Comparison of ENCODE assay signal across 12 mouse cellular contexts in genomic region chr4:88805761-88806160, GRCm38 (mm10). TPM values are rescaled to one million over a fixed set of nuclear protein-coding genes. Genes with fewer than 3 reads are reported as not detected.
DNase-seq lines count a peak whose midpoint lies in the region; ATAC-seq and TF ChIP-seq lines count a peak whose summit lies in the region.
"Not testable (repeated sequence)": the region's sequence is repeated elsewhere in the genome, so short reads cannot be mapped to it uniquely, and the experiment has no call there.
"Had no signal": no experiment of that assay in that cellular context is flagged by ENCODE, and none has a peak within 500 bp of the region (broad histone marks: within the 10 kb centered on the region; RNA-seq: fewer than 3 reads in every experiment).

No protein-coding gene starts in this region.

- H3K9ac ChIP-seq in forebrain, embryonic 15.5 days (replicated peaks); heart, embryonic 12.5 days; hindbrain, embryonic 16.5 days (ENCODE audit: low read depth, low read length); midbrain, postnatal 0 days (replicated peaks; ENCODE audit: low read length, poor library complexity, severe bottlenecking): not testable (repeated sequence)

- peak overlapping the region; percentile 30 for H3K4me3 ChIP-seq in forebrain, embryonic 15.5 days
- H3K4me3 ChIP-seq in heart, embryonic 12.5 days; hindbrain, embryonic 16.5 days (ENCODE audit: low read length); midbrain, postnatal 0 days (ENCODE audit: low read depth, low read length): not testable (repeated sequence)

- peak overlapping the region; percentile 42 for H3K4me2 ChIP-seq in forebrain, embryonic 15.5 days (replicated peaks)
- peak overlapping the region; percentile 44 for H3K4me2 ChIP-seq in heart, embryonic 12.5 days
- peak overlapping the region; percentile 43 for H3K4me2 ChIP-seq in hindbrain, embryonic 16.5 days (ENCODE audit: low read length)
- H3K4me2 ChIP-seq in midbrain, postnatal 0 days (ENCODE audit: low read depth, low read length, poor library complexity, severe bottlenecking), result peak overlapping the region; percentile 35

- not testable (repeated sequence) for H3K27ac ChIP-seq in forebrain, embryonic 15.5 days (replicated peaks); heart, embryonic 12.5 days (ENCODE audit: poor library complexity, severe bottlenecking); hindbrain, embryonic 16.5 days (ENCODE audit: low read depth, low read length); midbrain, postnatal 0 days (ENCODE audit: low read depth, low read length)

- ATAC-seq in forebrain, embryonic 15.5 days (replicated peaks); heart, embryonic 12.5 days (ENCODE audit: insufficient number of reproducible peaks, low FRiP score); hindbrain, embryonic 16.5 days; midbrain, postnatal 0 days (ENCODE audit: low FRiP score): not testable (repeated sequence)

- WGBS in forebrain, embryonic 15.5 days, result 0% methylated on average over 1 of the region's 34 CpGs
- WGBS in heart, embryonic 12.5 days, result 0% methylated on average over 8 of the region's 34 CpGs
- no CpG with 5 or more reads among the region's 34 CpGs for WGBS in hindbrain, embryonic 16.5 days
- no CpG with 5 or more reads among the region's 34 CpGs for WGBS in midbrain, postnatal 0 days

- not testable (repeated sequence) for H3K9me3 ChIP-seq in forebrain, embryonic 15.5 days; heart, embryonic 12.5 days (replicated peaks); hindbrain, embryonic 16.5 days (ENCODE audit: control insufficient read depth, low read length); midbrain, postnatal 0 days (ENCODE audit: low read length)

- H3K4me1 ChIP-seq in forebrain, embryonic 15.5 days; heart, embryonic 12.5 days (replicated peaks); hindbrain, embryonic 16.5 days (ENCODE audit: control insufficient read depth, insufficient read depth, low read depth, low read length); midbrain, postnatal 0 days (ENCODE audit: insufficient read depth, low read length): not testable (repeated sequence)

- peak; percentile 14; the same call in 1 of the 2 replicates for TF ChIP-seq CTCF in midbrain, postnatal 0 days (IDR thresholded peaks at IDR 0.05)

- H3K36me3 ChIP-seq in forebrain, embryonic 15.5 days; heart, embryonic 12.5 days; hindbrain, embryonic 16.5 days (ENCODE audit: control insufficient read depth, insufficient read depth, low read length); midbrain, postnatal 0 days (ENCODE audit: insufficient read depth, low read length): not testable (repeated sequence)

- peak; percentile 21 to 36 for DNase-seq in cerebellum, adult 18-20 months
- DNase-seq in kidney, postnatal 36 days, result peak; percentile 32 to 53
- peak; percentile 22 to 40 for DNase-seq in lung, adult 18-20 months
- DNase-seq in midbrain, postnatal 0 days (ENCODE audit: low spot score), result not testable (repeated sequence)
- peak; percentile 8 for DNase-seq in thymus, postnatal 14 days

- not testable (repeated sequence) for H3K27me3 ChIP-seq in forebrain, embryonic 15.5 days; heart, embryonic 12.5 days (replicated peaks); hindbrain, embryonic 16.5 days (replicated peaks; ENCODE audit: control insufficient read depth, insufficient read depth, low read length); midbrain, postnatal 0 days (ENCODE audit: insufficient read depth, low read length)

RNA-seq across cellular contexts. Expression of gene Gm13288, which starts 0.4 kb away (rescaled TPM):
- not detected in 2 replicates for polyA plus RNA-seq in forebrain, embryonic 15.5 days (2015; fragmentation: Nextera tagmentation; extraction: Ambion mirVana)
- polyA plus RNA-seq in heart, embryonic 12.5 days (2016; fragmentation: Nextera tagmentation; extraction: Ambion mirVana), result not detected in 2 replicates
- not detected in 2 replicates for polyA plus RNA-seq in hindbrain, embryonic 16.5 days (2015; fragmentation: Nextera tagmentation; extraction: Ambion mirVana)
- total RNA-seq in midbrain, postnatal 0 days (2014; rRNA removed), result not detected in 2 replicates
- polyA plus RNA-seq in midbrain, postnatal 0 days (2015; fragmentation: Nextera tagmentation; extraction: Ambion mirVana), result not detected in 2 replicates
- total RNA-seq: heart, adult 8-10 months had no signal
- polyA plus RNA-seq: activated CD4-positive, CD25-positive, alpha-beta regulatory T cell, adult 4 months; erythroblast, embryonic 14.5 days; stomach, embryonic 14.5 days had no signal

RNA-seq across cellular contexts. Expression of gene Gm13287, which starts 2.7 kb away (rescaled TPM):
- polyA plus RNA-seq in forebrain, embryonic 15.5 days (2015; fragmentation: Nextera tagmentation; extraction: Ambion mirVana), result not detected in 2 replicates
- 1.2 TPM in 1 of 2 replicates, not detected in the other for polyA plus RNA-seq in heart, embryonic 12.5 days (2016; fragmentation: Nextera tagmentation; extraction: Ambion mirVana)
- polyA plus RNA-seq in hindbrain, embryonic 16.5 days (2015; fragmentation: Nextera tagmentation; extraction: Ambion mirVana), result not detected in 2 replicates
- not detected in 2 replicates for total RNA-seq in midbrain, postnatal 0 days (2014; rRNA removed)
- polyA plus RNA-seq in midbrain, postnatal 0 days (2015; fragmentation: Nextera tagmentation; extraction: Ambion mirVana), result not detected in 2 replicates
- total RNA-seq: heart, adult 8-10 months had no signal
- polyA plus RNA-seq: activated CD4-positive, CD25-positive, alpha-beta regulatory T cell, adult 4 months; erythroblast, embryonic 14.5 days; stomach, embryonic 14.5 days had no signal

RNA-seq across cellular contexts. Expression of gene Gm13285, which starts 6.3 kb away (rescaled TPM):
- polyA plus RNA-seq in forebrain, embryonic 15.5 days (2015; fragmentation: Nextera tagmentation; extraction: Ambion mirVana), result not detected in 2 replicates
- 1.1 TPM in 1 of 2 replicates, not detected in the other for polyA plus RNA-seq in heart, embryonic 12.5 days (2016; fragmentation: Nextera tagmentation; extraction: Ambion mirVana)
- 0.21 TPM in 1 of 2 replicates, not detected in the other for polyA plus RNA-seq in hindbrain, embryonic 16.5 days (2015; fragmentation: Nextera tagmentation; extraction: Ambion mirVana)
- total RNA-seq in midbrain, postnatal 0 days (2014; rRNA removed), result not detected in 2 replicates
- not detected in 2 replicates for polyA plus RNA-seq in midbrain, postnatal 0 days (2015; fragmentation: Nextera tagmentation; extraction: Ambion mirVana)
- total RNA-seq: heart, adult 8-10 months had no signal
- polyA plus RNA-seq: erythroblast, embryonic 14.5 days had no signal

RNA-seq across cellular contexts. Expression of gene Gm13279, which starts 8.6 kb away (rescaled TPM):
- not detected in 2 replicates for polyA plus RNA-seq in forebrain, embryonic 15.5 days (2015; fragmentation: Nextera tagmentation; extraction: Ambion mirVana)
- polyA plus RNA-seq in heart, embryonic 12.5 days (2016; fragmentation: Nextera tagmentation; extraction: Ambion mirVana), result not detected in 2 replicates
- polyA plus RNA-seq in hindbrain, embryonic 16.5 days (2015; fragmentation: Nextera tagmentation; extraction: Ambion mirVana), result not detected in 2 replicates
- total RNA-seq in midbrain, postnatal 0 days (2014; rRNA removed), result not detected in 2 replicates
- not detected in 2 replicates for polyA plus RNA-seq in midbrain, postnatal 0 days (2015; fragmentation: Nextera tagmentation; extraction: Ambion mirVana)
- total RNA-seq: heart, adult 8-10 months had no signal
- polyA plus RNA-seq: activated CD4-positive, CD25-positive, alpha-beta regulatory T cell, adult 4 months; erythroblast, embryonic 14.5 days; stomach, embryonic 14.5 days had no signal

RNA-seq across cellular contexts. Expression of gene Ifna7, which starts 10.3 kb away (rescaled TPM):
- polyA plus RNA-seq in forebrain, embryonic 15.5 days (2015; fragmentation: Nextera tagmentation; extraction: Ambion mirVana), result not detected in 2 replicates
- polyA plus RNA-seq in heart, embryonic 12.5 days (2016; fragmentation: Nextera tagmentation; extraction: Ambion mirVana), result not detected in 2 replicates
- polyA plus RNA-seq in hindbrain, embryonic 16.5 days (2015; fragmentation: Nextera tagmentation; extraction: Ambion mirVana), result not detected in 2 replicates
- not detected in 2 replicates for total RNA-seq in midbrain, postnatal 0 days (2014; rRNA removed)
- polyA plus RNA-seq in midbrain, postnatal 0 days (2015; fragmentation: Nextera tagmentation; extraction: Ambion mirVana), result not detected in 2 replicates
- total RNA-seq: heart, adult 8-10 months had no signal
- polyA plus RNA-seq: activated CD4-positive, CD25-positive, alpha-beta regulatory T cell, adult 4 months; erythroblast, embryonic 14.5 days; stomach, embryonic 14.5 days had no signal
